Mouse (Mus musculus) lung, embryonic 15.5 days (tissue): Measurements from ENCODE around the gene Shc4. TPM values are rescaled to one million over a fixed set of nuclear protein-coding genes. Genes with fewer than 3 reads are reported as not detected.

Experiments
- ATAC-seq: fragments of 200-750 bp; cut with Nextera tagmentation; 2 replicates; pipeline ENCODE4 v1.8.0; 2017; ENCODE audit warnings: moderate number of reproducible peaks, borderline replicate concordance; ENCODE audit not compliant: low FRiP score, low TSS enrichment; ENCODE audit errors: extremely low read depth
- H3K27ac ChIP-seq: fragments of 300-500 bp; sonication (generic); 2 replicates; pipeline ENCODE4 v1.5.1; 2015; ENCODE audit warnings: moderate library complexity, mild to moderate bottlenecking, inconsistent platforms
- H3K27me3 ChIP-seq: fragments of 300-500 bp; sonication (generic); 2 replicates; pipeline ENCODE4 v1.6.1; 2015; ENCODE audit warnings: inconsistent platforms
- H3K36me3 ChIP-seq: fragments of 300-500 bp; sonication (generic); 2 replicates; pipeline ENCODE4 v1.6.1; 2015; ENCODE audit warnings: inconsistent platforms
- H3K4me1 ChIP-seq: fragments of 300-500 bp; sonication (generic); 2 replicates; pipeline ENCODE4 v1.6.1; 2015; ENCODE audit warnings: inconsistent platforms
- H3K4me2 ChIP-seq: fragments of 300-500 bp; sonication (generic); 2 replicates; pipeline ENCODE4 v1.6.1; 2015; ENCODE audit warnings: inconsistent platforms, mild to moderate bottlenecking, moderate library complexity
- H3K4me3 ChIP-seq: fragments of 300-500 bp; sonication (generic); 2 replicates; pipeline ENCODE4 v1.5.1; 2015; ENCODE audit warnings: mild to moderate bottlenecking, inconsistent platforms
- H3K9ac ChIP-seq: fragments of 300-500 bp; sonication (generic); 2 replicates; pipeline ENCODE4 v1.6.1; 2015; ENCODE audit warnings: inconsistent platforms
- H3K9me3 ChIP-seq: fragments of 300-500 bp; sonication (generic); 2 replicates; pipeline ENCODE4 v1.6.1; 2016; ENCODE audit warnings: inconsistent platforms
- WGBS: fragments of 180-500 bp; shearing (Covaris S2); methylation state at CpG from one replicate; pipeline ENCODE4 v1.1.7; 2015; 5-methylcytosine and 5-hydroxymethylcytosine counted together
- polyA plus RNA-seq: library from polyadenylated mRNA; unstranded; fragments of >200 nt; fragmentation: Nextera tagmentation; extraction: Ambion mirVana; gene quantifications from 2 replicates; pipeline ENCODE4 v1.2.1, GENCODE M21; 2015

Gene Shc4
- polyA plus RNA-seq, 1 experiment from 2014 or later, result 1.3 TPM

- Histone ChIP-seq H3K27me3 (no peaks in the 10 kb centered on the region), H3K9me3 (no peaks in the 10 kb centered on the region), H3K27ac (0 out of 2 replicates have a peak within 1 kb of the TSS, but pooled peaks have one; percentile 1), H3K4me2 (peak within 1 kb of the TSS; percentile 59), H3K36me3 (peaks cover 5% of the 10 kb centered on the region; the same call in 1 of the 2 replicates), H3K4me1 (peaks cover 20% of the 10 kb centered on the region), H3K9ac (peak within 1 kb of the TSS; percentile 77), H3K4me3 (peak within 1 kb of the TSS; percentile 80)
- peak; percentile 98 for ATAC-seq
- WGBS, result under 1% methylated on average over 48 of the region's 50 CpGs
These were observed 99.1 kb downstream of the Shc4 start, which contains the start of gene Cep152 for GRCm38 (mm10) chr2:125624837-125625351. Gene Cep152 (minus strand): TSS chr2:125625113.

- ATAC-seq, result no peak
- 8% methylated on average over 9 of the region's 9 CpGs for WGBS
- Histone ChIP-seq H3K4me3 (peak overlapping the region; percentile 80), H3K36me3 (peaks cover 12% of the 10 kb centered on the region), H3K27me3 (no peaks in the 10 kb centered on the region), H3K27ac (no peak overlapping the region), H3K4me2 (peak overlapping the region; percentile 59), H3K9me3 (no peaks in the 10 kb centered on the region), H3K4me1 (peaks cover 20% of the 10 kb centered on the region), H3K9ac (peak overlapping the region; percentile 77)
These were observed 99.7 kb downstream of the Shc4 start for GRCm38 (mm10) chr2:125624127-125624685.

- 89% methylated on average over 15 of the region's 15 CpGs for WGBS
- Histone ChIP-seq H3K27ac (no peak overlapping the region), H3K9me3 (no peaks in the 10 kb centered on the region), H3K4me2 (peak overlapping the region; percentile 59; the same call in 1 of the 2 replicates), H3K27me3 (no peaks in the 10 kb centered on the region), H3K4me3 (peak overlapping the region; percentile 80; the same call in 1 of the 2 replicates), H3K36me3 (peaks cover 19% of the 10 kb centered on the region), H3K4me1 (peaks cover 20% of the 10 kb centered on the region), H3K9ac (no peak overlapping the region)
- ATAC-seq, result no peak
These were observed 100.7 kb downstream of the Shc4 start for GRCm38 (mm10) chr2:125623211-125623610.

DNA sequence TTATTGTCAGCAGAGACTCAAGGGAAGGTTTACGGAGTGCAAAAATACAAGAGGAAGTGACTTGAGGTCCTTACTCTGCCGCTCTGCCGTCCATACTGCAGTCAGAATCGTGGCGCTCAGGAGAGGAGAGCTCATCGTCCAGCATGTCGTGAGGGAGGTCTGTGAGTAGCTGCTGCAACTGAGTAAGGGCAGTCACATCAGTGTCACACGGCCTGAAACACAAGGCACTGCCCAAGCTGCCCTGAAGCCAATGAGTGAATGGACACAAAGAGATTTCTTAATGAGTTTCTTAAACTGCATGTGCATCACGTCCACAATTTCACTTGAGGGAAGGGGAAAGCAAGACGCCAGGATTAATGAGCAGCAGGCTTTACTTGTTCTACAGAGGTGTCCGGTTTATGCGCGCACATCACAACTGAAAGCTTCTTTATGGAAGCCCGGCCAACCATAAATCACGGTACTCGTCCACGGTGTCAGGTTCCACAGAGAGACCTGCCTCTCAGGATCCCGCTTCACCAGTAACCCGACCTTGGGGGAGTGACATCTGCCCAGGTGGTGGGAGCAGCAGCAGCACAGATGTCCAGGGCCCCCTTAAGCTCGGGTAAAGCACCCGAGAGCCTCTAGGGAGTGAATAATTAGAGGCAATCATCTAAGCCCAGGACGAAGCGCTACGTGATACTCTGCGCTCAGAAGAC is 103.6 kb downstream of the Shc4 start:
- no peak for ATAC-seq
- Histone ChIP-seq H3K4me3 (no peak overlapping the region), H3K9me3 (no peaks in the 10 kb centered on the region), H3K4me1 (peaks cover 14% of the 10 kb centered on the region), H3K4me2 (no peak overlapping the region), H3K9ac (no peak overlapping the region), H3K27me3 (no peaks in the 10 kb centered on the region), H3K36me3 (peaks cover 34% of the 10 kb centered on the region), H3K27ac (no peak overlapping the region)
- 67% methylated on average over 25 of the region's 25 CpGs for WGBS

DNA sequence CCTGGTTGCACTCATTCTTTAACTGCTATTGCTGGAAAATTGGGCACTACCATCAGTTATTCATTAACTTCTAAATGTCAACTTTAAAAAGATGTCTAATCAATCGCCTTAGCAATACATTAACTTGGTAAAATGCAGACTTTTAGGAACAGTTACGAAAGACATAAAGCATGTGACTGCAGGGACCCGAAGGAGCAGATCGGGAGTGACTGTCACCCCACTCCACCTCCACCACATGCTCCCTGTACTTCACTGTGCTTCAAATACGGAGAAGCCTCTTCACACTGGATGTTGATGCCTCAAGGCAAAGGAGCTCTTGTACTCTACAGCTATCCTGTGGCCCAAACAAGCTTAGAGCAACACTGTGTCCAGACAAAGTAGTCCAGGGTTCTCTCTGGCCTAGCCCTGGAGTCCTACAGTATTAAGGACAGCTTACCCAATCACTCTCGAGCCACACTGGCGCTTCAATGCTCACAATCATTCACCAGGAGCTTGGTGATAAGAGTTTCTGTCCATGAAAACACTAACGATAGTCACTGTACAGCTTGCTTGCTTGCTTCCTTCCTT is 108.0 kb downstream of the Shc4 start:
- no peaks in the 10 kb centered on the region for H3K27me3 ChIP-seq
- H3K4me2 ChIP-seq, result no peak overlapping the region
- no peak overlapping the region for H3K27ac ChIP-seq
- H3K4me1 ChIP-seq, result no peaks in the 10 kb centered on the region
- 80% methylated on average over 8 of the region's 8 CpGs for WGBS
- H3K4me3 ChIP-seq, result no peak overlapping the region
- ATAC-seq, result no peak
- no peaks in the 10 kb centered on the region for H3K9me3 ChIP-seq
- peaks cover 68% of the 10 kb centered on the region for H3K36me3 ChIP-seq
- H3K9ac ChIP-seq, result no peak overlapping the region

- Histone ChIP-seq H3K27ac (no peak overlapping the region), H3K4me3 (no peak overlapping the region), H3K36me3 (peaks cover 71% of the 10 kb centered on the region), H3K9me3 (no peaks in the 10 kb centered on the region), H3K27me3 (no peaks in the 10 kb centered on the region), H3K4me1 (no peaks in the 10 kb centered on the region), H3K4me2 (no peak overlapping the region), H3K9ac (no peak overlapping the region)
- WGBS, result 88% methylated on average over 7 of the region's 7 CpGs
- no peak for ATAC-seq
These were observed 108.5 kb downstream of the Shc4 start for GRCm38 (mm10) chr2:125615440-125615839.

- WGBS, result 46% methylated on average over 17 of the region's 17 CpGs
- H3K4me1 ChIP-seq, result peaks cover 14% of the 10 kb centered on the region
- no peaks in the 10 kb centered on the region for H3K27me3 ChIP-seq
- H3K4me3 ChIP-seq, result no peak overlapping the region
- ATAC-seq, result peak; percentile 88
- no peak overlapping the region for H3K9ac ChIP-seq
- peaks cover 53% of the 10 kb centered on the region for H3K36me3 ChIP-seq
- no peaks in the 10 kb centered on the region for H3K9me3 ChIP-seq
- no peak overlapping the region for H3K4me2 ChIP-seq
- H3K27ac ChIP-seq, result peak overlapping the region; percentile 75
These were observed 117.6 kb downstream of the Shc4 start for GRCm38 (mm10) chr2:125606220-125606845.

DNA sequence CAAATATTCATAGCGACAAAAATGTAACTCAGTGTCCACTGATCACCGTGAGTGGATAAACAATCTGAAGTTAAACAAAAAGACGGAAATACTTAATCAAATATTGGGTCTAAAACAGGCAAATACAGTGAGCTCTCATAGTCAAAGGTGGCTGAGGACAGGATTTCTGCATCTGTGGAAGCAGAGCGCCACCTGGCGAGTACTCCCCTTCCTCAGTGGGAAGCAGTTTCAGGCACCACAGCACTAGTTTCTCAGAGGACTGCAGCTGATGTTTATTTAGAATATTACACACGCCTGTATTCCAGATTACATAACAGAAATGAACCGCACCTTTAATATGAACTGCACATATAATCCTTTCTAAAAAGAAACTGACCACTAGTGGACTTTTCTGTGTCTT is 119.3 kb downstream of the Shc4 start:
- 33% methylated on average over 7 of the region's 7 CpGs for WGBS
- Histone ChIP-seq H3K27ac (no peak overlapping the region), H3K36me3 (peaks cover 54% of the 10 kb centered on the region), H3K4me2 (no peak overlapping the region), H3K4me3 (no peak overlapping the region), H3K4me1 (peaks cover 14% of the 10 kb centered on the region), H3K9ac (no peak overlapping the region), H3K9me3 (no peaks in the 10 kb centered on the region), H3K27me3 (no peaks in the 10 kb centered on the region)
- ATAC-seq, result no peak

GRCm38 (mm10) chr2:125602970-125603369 is 121.0 kb downstream of the Shc4 start:
- no peak for ATAC-seq
- Histone ChIP-seq H3K36me3 (peaks cover 52% of the 10 kb centered on the region), H3K4me2 (no peak overlapping the region), H3K9me3 (no peaks in the 10 kb centered on the region), H3K27ac (no peak overlapping the region), H3K4me3 (no peak overlapping the region), H3K9ac (no peak overlapping the region), H3K4me1 (peaks cover 14% of the 10 kb centered on the region), H3K27me3 (no peaks in the 10 kb centered on the region)
- 95% methylated on average over 3 of the region's 3 CpGs for WGBS

- H3K9me3 ChIP-seq, result no peaks in the 10 kb centered on the region
- no peak overlapping the region for H3K4me2 ChIP-seq
- H3K36me3 ChIP-seq, result peaks cover 63% of the 10 kb centered on the region
- ATAC-seq, result no peak
- no peak overlapping the region for H3K27ac ChIP-seq
- 75% methylated on average over 4 of the region's 4 CpGs for WGBS
- H3K4me1 ChIP-seq, result no peaks in the 10 kb centered on the region
- H3K4me3 ChIP-seq, result no peak overlapping the region
- H3K9ac ChIP-seq, result no peak overlapping the region
- no peaks in the 10 kb centered on the region for H3K27me3 ChIP-seq
These were observed 125.0 kb downstream of the Shc4 start for GRCm38 (mm10) chr2:125598958-125599357.

DNA sequence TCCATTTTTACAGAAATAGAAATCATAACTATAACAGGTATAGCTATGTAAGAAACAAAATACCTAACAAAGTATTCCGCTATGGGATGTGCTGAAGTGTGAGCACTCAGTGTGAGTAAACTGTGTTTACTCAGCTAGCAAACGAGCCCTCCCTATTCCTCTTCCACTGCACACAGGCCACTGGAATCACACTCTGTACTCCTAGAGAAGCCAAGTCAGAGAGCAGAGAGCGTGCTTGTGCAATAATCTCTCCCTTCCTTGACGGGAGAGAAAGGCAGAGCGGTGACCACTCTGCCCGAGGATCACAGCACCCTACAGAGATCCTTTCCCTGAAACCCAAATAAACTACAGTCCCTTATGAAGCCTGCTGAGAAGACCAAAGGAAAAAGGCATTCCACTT is 125.7 kb downstream of the Shc4 start:
- no peak for ATAC-seq
- H3K36me3 ChIP-seq, result peaks cover 63% of the 10 kb centered on the region

More for the DNA sequence above, 125.7 kb downstream of the Shc4 start:
- Histone ChIP-seq H3K27ac (no peak overlapping the region), H3K4me2 (no peak overlapping the region), H3K9ac (no peak overlapping the region), H3K4me3 (no peak overlapping the region), H3K9me3 (no peaks in the 10 kb centered on the region), H3K4me1 (no peaks in the 10 kb centered on the region), H3K27me3 (no peaks in the 10 kb centered on the region)
- WGBS, result 59% methylated on average over 6 of the region's 6 CpGs
